Mouse (Mus musculus) brain, embryonic 14.5 days (tissue): ENCODE data around the gene Zkscan14.

Source experiments
- CTCF ChIP-seq: fragments of 200-500 bp; IDR thresholded peaks from 2 replicates; pipeline ENCODE4 v1.5.1; 2012; ENCODE audit warnings: inconsistent platforms, mild to moderate bottlenecking, moderate library complexity, borderline replicate concordance; ENCODE audit not compliant: insufficient read depth, insufficient read length; ENCODE audit errors: extremely low read depth
- POLR2A ChIP-seq: fragments of 200-500 bp; IDR thresholded peaks from 2 replicates; pipeline ENCODE4 v1.6.1; 2012; ENCODE audit warnings: mild to moderate bottlenecking, inconsistent platforms, borderline replicate concordance; ENCODE audit not compliant: poor library complexity, insufficient read depth, insufficient read length, severe bottlenecking; ENCODE audit errors: extremely low read depth

- TF ChIP-seq POLR2A (peak; percentile 57; the same call in 1 of the 2 replicates), CTCF (peak; percentile 3; the same call in 1 of the 2 replicates)
Observed at GRCm38 (mm10) chr5:145203936-145204691, 2.4 kb upstream of the Zkscan14 start, which contains the start of gene Zkscan5.
